Mouse (Mus musculus): ENCODE data around the gene Cd81. TPM values are rescaled to one million over a fixed set of nuclear protein-coding genes. Genes with fewer than 3 reads are reported as not detected.

Gene Cd81
- total RNA-seq, 2 experiments from 2014 or later, result 118 to 130 TPM

GRCm38 (mm10) chr7:143020764-143021163 is 31.8 kb upstream of the Cd81 start:
- no peak for DNase-seq

- no peak for DNase-seq
Observed at GRCm38 (mm10) chr7:143021356-143022164, 31.0 kb upstream of the Cd81 start.

- no peak for DNase-seq
Observed at GRCm38 (mm10) chr7:143023499-143023898, 29.0 kb upstream of the Cd81 start.

GRCm38 (mm10) chr7:143024293-143024692 is 28.2 kb upstream of the Cd81 start:
- no peak for DNase-seq

- DNase-seq, result no peak
Observed at GRCm38 (mm10) chr7:143025496-143025895, 27.0 kb upstream of the Cd81 start.

- no peak for DNase-seq
Observed at GRCm38 (mm10) chr7:143027196-143027595, 25.3 kb upstream of the Cd81 start.

GRCm38 (mm10) chr7:143031816-143032215 is 20.7 kb upstream of the Cd81 start:
- no peak for DNase-seq

- DNase-seq, result no peak
Observed at GRCm38 (mm10) chr7:143033581-143033980, 19.0 kb upstream of the Cd81 start.

- DNase-seq, result no peak
Observed at GRCm38 (mm10) chr7:143034112-143034511, 18.4 kb upstream of the Cd81 start.

- DNase-seq, result no peak
Observed at GRCm38 (mm10) chr7:143034519-143035450, 17.8 kb upstream of the Cd81 start.

GRCm38 (mm10) chr7:143036787-143037186 is 15.8 kb upstream of the Cd81 start:
- DNase-seq, result no peak

GRCm38 (mm10) chr7:143037306-143037705 is 15.2 kb upstream of the Cd81 start:
- no peak for DNase-seq

- DNase-seq, result no peak
Observed at GRCm38 (mm10) chr7:143038174-143038931, 14.2 kb upstream of the Cd81 start.

GRCm38 (mm10) chr7:143040561-143040960 is 12.0 kb upstream of the Cd81 start:
- no peak for DNase-seq

- DNase-seq, result no peak
Observed at GRCm38 (mm10) chr7:143041138-143041822, 11.3 kb upstream of the Cd81 start.

GRCm38 (mm10) chr7:143042089-143042488 is 10.4 kb upstream of the Cd81 start:
- peak; percentile 62 for DNase-seq

- DNase-seq, result no peak
Observed at GRCm38 (mm10) chr7:143042897-143043300, 9.6 kb upstream of the Cd81 start.

- DNase-seq, result no peak
Observed at GRCm38 (mm10) chr7:143044049-143044825, 8.3 kb upstream of the Cd81 start.

GRCm38 (mm10) chr7:143044826-143045206 is 7.7 kb upstream of the Cd81 start:
- DNase-seq, result no peak

GRCm38 (mm10) chr7:143046358-143046757 is 6.2 kb upstream of the Cd81 start:
- no peak for DNase-seq

- no peak for DNase-seq
Observed at GRCm38 (mm10) chr7:143049331-143049730, 3.2 kb upstream of the Cd81 start.
